ENCODE assay signal across 8 mouse cellular contexts in genomic region chr9:86571540-86572135, GRCm38 (mm10). TPM values are rescaled to one million over a fixed set of nuclear protein-coding genes. Genes with fewer than 3 reads are reported as not detected.
A peak's percentile ranks its signal among the peaks of the same experiment; 100 is the strongest.
DNase-seq lines count a peak whose midpoint lies in the region; ATAC-seq lines count a peak whose summit lies in the region.

Gene Pgm3 (minus strand): TSS chr9:86571842.
Gene Rwdd2a (plus strand): TSS chr9:86571991.

- no peaks in the 10 kb centered on the region for H3K9me3 ChIP-seq in hindbrain, embryonic 12.5 days (replicated peaks)

- H3K4me1 ChIP-seq in hindbrain, embryonic 12.5 days = peaks cover 15% of the 10 kb centered on the region

- peak; percentile 88 for DNase-seq in MN1 (ENCODE audit: low spot score)
- peak; percentile 95 for DNase-seq in cerebellum, adult 9-10 months
- peak; percentile 91 to 95 for DNase-seq in frontal cortex, adult 2 months (ENCODE audit: extremely low spot score in 1 of 2, low spot score in 1 of 2)
- DNase-seq in layer of hippocampus, postnatal 14 days (ENCODE audit: low spot score in 2 of 2) = peak; percentile 94 to 96
- DNase-seq in lung, postnatal 14 days = peak; percentile 97
- DNase-seq in retina, adult 2 months (ENCODE audit: low read depth, low spot score) = peak; percentile 85
- DNase-seq in thymus, postnatal 36 days = peak; percentile 97

- H3K4me2 ChIP-seq in hindbrain, embryonic 12.5 days (replicated peaks) = peak within 1 kb of the TSS; percentile 70

- H3K27me3 ChIP-seq in hindbrain, embryonic 12.5 days = no peaks in the 10 kb centered on the region

- peak; percentile 98 for ATAC-seq in hindbrain, embryonic 12.5 days (ENCODE audit: low FRiP score)

- peaks cover 19% of the 10 kb centered on the region for H3K36me3 ChIP-seq in hindbrain, embryonic 12.5 days

- WGBS in hindbrain, embryonic 12.5 days = under 1% methylated on average over 59 of the region's 59 CpGs

- peak within 1 kb of the TSS; percentile 72 for H3K27ac ChIP-seq in hindbrain, embryonic 12.5 days

- peak within 1 kb of the TSS; percentile 69 for H3K4me3 ChIP-seq in hindbrain, embryonic 12.5 days

- peak within 1 kb of the TSS; percentile 71 for H3K9ac ChIP-seq in hindbrain, embryonic 12.5 days

RNA-seq across cellular contexts. Expression of gene Pgm3, which starts in this region (rescaled TPM):
- polyA plus RNA-seq in frontal cortex, adult 2 months (2012; rRNA removed) = 10.8 and 11.2 TPM in 2 replicates
- 40.4 and 41.4 TPM in 2 replicates for polyA plus RNA-seq in hindbrain, embryonic 12.5 days (2016; fragmentation: Nextera tagmentation; extraction: Ambion mirVana)
- total RNA-seq in layer of hippocampus, postnatal 14 days (2021) = 10 to 100 TPM; 18.1 to 18.8 TPM

RNA-seq across cellular contexts. Expression of gene Rwdd2a, which starts in this region (rescaled TPM):
- polyA plus RNA-seq in frontal cortex, adult 2 months (2012; rRNA removed) = 26.1 and 29.2 TPM in 2 replicates
- 5.0 and 5.1 TPM in 2 replicates for polyA plus RNA-seq in hindbrain, embryonic 12.5 days (2016; fragmentation: Nextera tagmentation; extraction: Ambion mirVana)
- total RNA-seq in layer of hippocampus, postnatal 14 days (2021) = 10 to 100 TPM; 32.3 to 35.7 TPM

Comparison
In these comparisons a context has a peak if more than half of its experiments do, and no peak if none do; other contexts are left out.
1. Peak in every context shown above with its lines: DNase-seq, ATAC-seq, H3K4me3 ChIP-seq and H3K27ac ChIP-seq.